Mouse (Mus musculus): Measurements from ENCODE around the gene Lhfp. TPM values are rescaled to one million over a fixed set of nuclear protein-coding genes. Genes with fewer than 3 reads are reported as not detected.
"Not testable (repeated sequence)": the region's sequence is repeated elsewhere in the genome, so short reads cannot be mapped to it uniquely, and the experiment has no call there.

Gene Lhfp
- polyA plus RNA-seq, 1 experiment: 1.0 TPM

DNA sequence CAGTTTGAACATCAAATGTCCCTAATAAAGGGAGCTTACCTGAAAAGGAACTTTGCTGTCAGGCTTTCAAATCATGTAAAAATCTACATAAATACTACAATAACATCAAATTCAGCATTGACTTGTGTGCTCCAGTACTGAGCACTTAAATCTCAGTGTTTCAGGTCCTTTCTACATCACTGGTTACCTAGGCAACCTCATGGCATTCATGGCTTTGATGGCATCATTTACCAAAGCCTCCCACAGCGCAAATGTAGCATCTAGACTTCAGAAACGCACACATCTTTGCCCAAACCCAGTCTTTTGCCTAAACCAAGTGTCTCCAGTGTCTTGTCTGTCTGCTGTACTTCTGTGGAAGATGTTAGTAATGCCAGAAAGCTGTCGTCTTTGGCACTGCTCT, 225.7 kb downstream of the Lhfp start:
- Histone ChIP-seq H3K4me3 (ENCODE audit: insufficient read depth, low read length) (no peak overlapping the region), H3K4me1 (ENCODE audit: control insufficient read depth, insufficient read depth, low read length) (no peaks in the 10 kb centered on the region), H3K27ac (ENCODE audit: insufficient read depth, low read depth, low read length) (no peak overlapping the region)
- TF ChIP-seq CTCF (IDR thresholded peaks at IDR 0.05; ENCODE audit: low read depth, low read length) (no peak), POLR2A (IDR thresholded peaks at IDR 0.05; ENCODE audit: borderline replicate concordance, low read depth, low read length) (no peak)

DNA sequence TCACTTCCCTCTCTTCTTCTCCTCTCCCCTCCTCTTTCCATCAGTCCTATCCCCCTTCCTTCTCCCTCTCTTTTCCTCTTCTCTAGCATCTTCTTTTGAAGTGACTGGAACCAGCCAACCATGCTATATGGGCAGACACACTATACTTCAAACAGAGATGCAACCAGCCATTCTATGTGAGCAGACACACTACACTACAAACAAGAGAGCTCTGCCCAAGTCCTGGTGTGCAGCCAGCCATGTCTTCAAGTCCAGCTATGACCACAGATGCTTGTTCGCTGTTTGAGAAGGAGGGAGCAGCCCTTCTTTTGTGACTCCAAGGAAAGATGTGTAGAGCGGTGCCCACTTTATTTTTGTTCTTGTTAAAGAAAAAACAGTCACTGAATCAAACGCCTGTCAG, 231.9 kb downstream of the Lhfp start:
- no peaks in the 10 kb centered on the region for H3K4me1 ChIP-seq (ENCODE audit: control insufficient read depth, insufficient read depth, low read length)
- no peak overlapping the region for H3K27ac ChIP-seq (ENCODE audit: insufficient read depth, low read depth, low read length)
- TF ChIP-seq CTCF (IDR thresholded peaks at IDR 0.05; ENCODE audit: low read depth, low read length) (no peak), POLR2A (IDR thresholded peaks at IDR 0.05; ENCODE audit: borderline replicate concordance, low read depth, low read length) (no peak)
- no peak overlapping the region for H3K4me3 ChIP-seq (ENCODE audit: insufficient read depth, low read length)

DNA sequence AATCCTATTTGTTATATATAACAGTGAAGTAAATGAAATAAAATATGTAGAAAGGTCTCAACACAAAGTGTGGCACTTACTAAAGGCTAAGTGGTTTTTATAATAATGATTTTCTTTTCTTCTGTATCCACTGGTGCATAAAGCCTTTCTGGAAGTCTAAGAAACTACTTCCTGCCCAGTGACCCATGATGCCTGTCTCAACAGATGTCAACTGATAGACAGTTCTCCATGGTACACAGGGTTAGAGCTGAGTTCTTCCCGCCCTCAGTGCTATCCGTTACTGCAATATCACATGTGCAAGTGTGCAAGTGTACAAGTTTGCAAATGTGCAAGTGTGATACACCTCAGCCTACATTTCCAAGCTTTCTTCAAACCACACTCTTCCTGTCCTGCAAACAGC, 236.7 kb downstream of the Lhfp start:
- TF ChIP-seq POLR2A (IDR thresholded peaks at IDR 0.05; ENCODE audit: borderline replicate concordance, low read depth, low read length) (no peak), CTCF (IDR thresholded peaks at IDR 0.05; ENCODE audit: low read depth, low read length) (no peak)
- Histone ChIP-seq H3K4me3 (ENCODE audit: insufficient read depth, low read length) (no peak overlapping the region), H3K27ac (ENCODE audit: insufficient read depth, low read depth, low read length) (no peak overlapping the region), H3K4me1 (ENCODE audit: control insufficient read depth, insufficient read depth, low read length) (no peaks in the 10 kb centered on the region)

DNA sequence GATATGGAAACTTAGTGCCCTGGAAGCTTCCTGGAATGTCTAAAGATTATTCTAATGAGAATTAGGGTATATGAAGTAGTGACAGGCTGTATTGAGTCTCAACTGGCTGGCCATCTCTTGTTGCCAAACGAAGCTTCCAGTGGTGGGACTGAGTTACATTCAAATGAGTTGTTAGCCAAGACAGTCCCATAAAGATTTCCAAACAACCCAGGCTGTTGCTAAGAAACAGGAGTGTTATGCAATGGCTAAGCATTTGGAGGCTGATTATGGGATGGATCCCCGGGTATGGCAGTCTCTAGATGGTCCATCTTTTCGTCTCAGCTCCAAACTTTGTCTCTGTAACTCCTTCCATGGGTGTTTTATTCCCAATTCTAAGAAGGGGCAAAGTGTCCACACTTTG, 240.7 kb downstream of the Lhfp start:
- not testable (repeated sequence) for H3K4me1 ChIP-seq (ENCODE audit: control insufficient read depth, insufficient read depth, low read length); H3K27ac ChIP-seq (ENCODE audit: insufficient read depth, low read depth, low read length); H3K4me3 ChIP-seq (ENCODE audit: insufficient read depth, low read length)

DNA sequence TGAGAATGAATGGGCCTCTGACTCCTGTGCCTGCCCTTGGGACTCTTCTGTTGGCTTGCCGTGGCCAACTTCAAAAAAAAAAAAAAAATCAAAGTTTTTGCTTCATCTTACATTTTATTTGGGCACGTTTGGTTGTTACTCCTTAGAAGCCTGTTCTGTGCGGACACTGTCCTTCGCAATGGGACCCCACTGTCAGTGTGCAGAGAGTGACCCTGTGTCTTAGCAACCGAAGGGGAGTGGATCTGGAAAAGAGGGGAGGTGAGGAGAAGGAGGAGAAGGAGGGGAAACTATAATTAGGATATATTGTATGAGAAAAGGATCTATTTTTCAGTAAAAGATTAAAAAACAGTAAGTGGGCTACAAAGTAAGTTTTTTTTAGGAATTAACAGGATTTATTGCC, 242.7 kb downstream of the Lhfp start:
- Histone ChIP-seq H3K4me3 (ENCODE audit: insufficient read depth, low read length) (no peak overlapping the region), H3K27ac (ENCODE audit: insufficient read depth, low read depth, low read length) (no peak overlapping the region), H3K4me1 (ENCODE audit: control insufficient read depth, insufficient read depth, low read length) (no peaks in the 10 kb centered on the region)
- no peak for TF ChIP-seq POLR2A (IDR thresholded peaks at IDR 0.05; ENCODE audit: borderline replicate concordance, low read depth, low read length)
- no peak for TF ChIP-seq CTCF (IDR thresholded peaks at IDR 0.05; ENCODE audit: low read depth, low read length)

DNA sequence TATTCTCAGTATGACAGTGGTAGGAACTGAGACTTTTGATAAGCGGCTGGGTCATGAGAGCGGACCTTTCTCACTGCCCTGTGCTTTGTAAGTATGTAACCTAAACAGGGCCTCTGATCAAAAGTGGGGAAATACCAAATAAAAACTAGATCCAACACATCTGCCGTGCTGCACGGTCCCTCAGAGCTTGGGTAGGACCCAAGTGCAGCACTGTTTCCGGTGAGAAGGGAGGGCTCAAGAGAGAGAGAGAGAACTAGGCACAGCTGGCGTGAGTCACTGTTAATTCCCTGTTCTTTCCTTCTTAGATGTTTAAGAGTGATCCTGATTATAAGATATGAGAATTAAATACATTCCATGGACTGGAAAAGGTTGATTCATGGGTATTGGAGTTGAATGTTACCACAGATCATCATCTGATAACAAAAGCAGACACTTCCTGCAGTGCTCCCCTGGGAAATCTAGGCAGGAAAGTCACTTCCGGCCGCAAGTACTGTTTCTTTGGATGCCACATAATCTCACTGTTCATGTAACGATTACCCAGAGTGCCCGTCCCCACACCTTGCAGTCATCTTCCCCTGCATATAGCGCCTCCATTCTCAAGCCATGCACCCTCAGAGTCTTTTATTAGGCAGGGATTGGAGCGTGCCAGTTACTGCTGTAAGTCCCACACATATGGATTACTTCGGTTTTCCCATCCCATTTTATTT, 243.3 kb downstream of the Lhfp start:
- TF ChIP-seq POLR2A (IDR thresholded peaks at IDR 0.05; ENCODE audit: borderline replicate concordance, low read depth, low read length): no peak
- no peak for TF ChIP-seq CTCF (IDR thresholded peaks at IDR 0.05; ENCODE audit: low read depth, low read length)
- Histone ChIP-seq H3K27ac (ENCODE audit: insufficient read depth, low read depth, low read length) (no peak overlapping the region), H3K4me1 (ENCODE audit: control insufficient read depth, insufficient read depth, low read length) (no peaks in the 10 kb centered on the region), H3K4me3 (ENCODE audit: insufficient read depth, low read length) (no peak overlapping the region)

DNA sequence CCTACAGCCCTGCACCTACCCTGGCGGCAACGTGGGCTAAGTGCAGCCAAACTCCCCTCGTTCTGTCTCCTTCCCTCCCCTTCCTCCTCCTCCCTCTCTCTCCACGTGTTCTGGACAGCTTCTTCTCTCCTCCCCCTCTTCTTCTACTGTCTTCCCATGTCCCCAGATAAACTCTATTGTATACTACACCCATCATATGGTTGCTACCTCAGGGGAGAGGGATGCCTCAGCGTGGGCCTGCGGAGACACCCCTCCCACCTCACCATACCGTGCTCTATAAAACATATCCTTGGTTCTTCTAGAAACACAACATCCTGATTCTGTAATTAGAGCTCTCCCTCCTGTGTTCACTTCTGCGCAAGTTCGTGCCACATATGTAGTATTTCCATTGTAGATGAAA, 247.3 kb downstream of the Lhfp start:
- Histone ChIP-seq H3K27ac (ENCODE audit: insufficient read depth, low read depth, low read length) (no peak overlapping the region), H3K4me3 (ENCODE audit: insufficient read depth, low read length) (no peak overlapping the region), H3K4me1 (ENCODE audit: control insufficient read depth, insufficient read depth, low read length) (no peaks in the 10 kb centered on the region)
- TF ChIP-seq CTCF (IDR thresholded peaks at IDR 0.05; ENCODE audit: low read depth, low read length) (no peak), POLR2A (IDR thresholded peaks at IDR 0.05; ENCODE audit: borderline replicate concordance, low read depth, low read length) (no peak)

DNA sequence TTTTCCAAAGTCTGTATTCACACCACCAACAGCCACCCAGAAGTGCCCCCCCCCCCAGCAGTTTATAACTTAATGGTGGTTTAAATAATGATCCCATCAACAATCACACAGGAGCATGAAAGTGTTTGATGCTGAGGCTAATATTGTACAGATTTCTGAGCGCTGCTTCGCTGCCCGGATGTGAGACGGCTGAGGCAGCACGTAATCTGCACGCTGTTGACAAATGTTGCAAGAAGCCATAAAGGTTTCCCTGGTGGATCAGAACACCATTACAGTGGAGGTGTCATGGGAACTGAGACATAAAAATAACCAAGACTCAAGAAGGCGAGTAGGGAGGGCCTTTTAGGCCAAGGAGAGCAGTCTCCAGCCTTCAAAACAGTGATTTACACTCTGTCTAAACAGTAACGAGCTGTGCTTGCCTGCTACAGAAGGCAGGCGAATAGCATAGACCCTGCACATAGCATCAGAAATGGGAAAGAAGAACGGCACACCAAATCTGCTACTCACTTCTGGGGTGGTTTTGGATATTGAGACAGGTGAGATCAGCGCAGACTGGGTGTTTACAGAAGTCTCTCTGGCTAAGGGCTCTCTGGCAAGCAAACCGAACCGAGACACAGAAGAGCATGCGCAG, 248.4 kb downstream of the Lhfp start:
- TF ChIP-seq CTCF (IDR thresholded peaks at IDR 0.05; ENCODE audit: low read depth, low read length): no peak
- TF ChIP-seq POLR2A (IDR thresholded peaks at IDR 0.05; ENCODE audit: borderline replicate concordance, low read depth, low read length): no peak
- H3K4me3 ChIP-seq (ENCODE audit: insufficient read depth, low read length): no peak overlapping the region
- H3K4me1 ChIP-seq (ENCODE audit: control insufficient read depth, insufficient read depth, low read length): no peaks in the 10 kb centered on the region
- H3K27ac ChIP-seq (ENCODE audit: insufficient read depth, low read depth, low read length): no peak overlapping the region

DNA sequence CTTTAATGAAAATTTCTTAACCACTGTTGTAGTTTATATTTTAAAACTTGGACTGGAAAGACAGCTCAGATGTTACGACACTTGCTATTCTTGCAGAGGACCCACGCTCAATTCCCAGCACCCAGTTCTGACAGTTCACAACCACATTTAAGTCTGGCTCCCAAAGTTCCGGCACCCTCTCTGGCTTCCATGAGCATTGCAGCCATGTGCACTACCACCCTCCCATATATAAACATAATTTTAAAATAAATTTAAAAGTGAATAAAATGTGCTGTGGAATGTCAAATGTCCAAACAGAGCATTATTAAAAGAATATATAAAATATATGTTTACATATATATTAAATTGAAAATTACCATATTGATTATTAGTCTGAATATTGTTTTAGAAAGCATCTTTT, 249.9 kb downstream of the Lhfp start:
- Histone ChIP-seq H3K27ac (ENCODE audit: insufficient read depth, low read depth, low read length) (no peak overlapping the region), H3K4me3 (ENCODE audit: insufficient read depth, low read length) (no peak overlapping the region), H3K4me1 (ENCODE audit: control insufficient read depth, insufficient read depth, low read length) (no peaks in the 10 kb centered on the region)
- TF ChIP-seq POLR2A (IDR thresholded peaks at IDR 0.05; ENCODE audit: borderline replicate concordance, low read depth, low read length) (no peak), CTCF (IDR thresholded peaks at IDR 0.05; ENCODE audit: low read depth, low read length) (no peak)

DNA sequence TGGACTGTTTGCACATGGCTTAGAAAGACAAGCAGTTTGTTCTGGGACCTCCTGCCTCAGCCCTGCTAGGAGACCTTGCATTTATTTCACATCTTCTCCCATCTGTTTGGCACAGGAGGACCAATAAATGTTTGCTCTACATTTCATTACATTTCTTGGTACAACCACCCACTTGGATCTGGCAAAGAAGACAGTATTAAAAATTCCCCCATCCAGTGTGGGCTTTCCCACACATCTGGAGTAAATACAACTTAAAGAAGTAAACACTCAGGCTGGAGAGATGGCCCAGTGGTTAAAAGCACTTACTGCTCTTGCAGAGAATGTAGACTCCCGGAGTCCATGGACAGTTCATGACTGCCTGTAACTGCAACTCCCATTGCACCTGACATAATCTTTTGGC, 250.6 kb downstream of the Lhfp start:
- Histone ChIP-seq H3K27ac (ENCODE audit: insufficient read depth, low read depth, low read length) (no peak overlapping the region), H3K4me3 (ENCODE audit: insufficient read depth, low read length) (no peak overlapping the region), H3K4me1 (ENCODE audit: control insufficient read depth, insufficient read depth, low read length) (no peaks in the 10 kb centered on the region)
- no peak for TF ChIP-seq CTCF (IDR thresholded peaks at IDR 0.05; ENCODE audit: low read depth, low read length)
- no peak for TF ChIP-seq POLR2A (IDR thresholded peaks at IDR 0.05; ENCODE audit: borderline replicate concordance, low read depth, low read length)
